15 mouse cellular contexts compared by ENCODE assay signal in genomic region chr17:15677970-15678645, GRCm38 (mm10). TPM values are rescaled to one million over a fixed set of nuclear protein-coding genes. Genes with fewer than 3 reads are reported as not detected.
DNase-seq lines count a peak whose midpoint lies in the region; ATAC-seq and TF ChIP-seq lines count a peak whose summit lies in the region.
"Had no signal": no experiment of that assay in that cellular context is flagged by ENCODE, and none has a peak within 500 bp of the region (broad histone marks: within the 10 kb centered on the region; RNA-seq: fewer than 3 reads in every experiment).

No protein-coding gene starts in this region.

- no peak overlapping the region for H3K9ac ChIP-seq in midbrain, embryonic 16.5 days (ENCODE audit: low read depth, low read length)
- H3K9ac ChIP-seq in midbrain, embryonic 13.5 days (replicated peaks): no peak overlapping the region
- H3K9ac ChIP-seq in liver, postnatal 0 days (replicated peaks): no peak overlapping the region
- H3K9ac ChIP-seq: embryonic facial prominence, embryonic 12.5 days; limb, embryonic 12.5 days; liver, embryonic 15.5 days had no signal

- no peaks in the 10 kb centered on the region for H3K27me3 ChIP-seq in midbrain, embryonic 10.5 days (ENCODE audit: low read depth, poor library complexity, severe bottlenecking)
- no peaks in the 10 kb centered on the region for H3K27me3 ChIP-seq in midbrain, embryonic 16.5 days (ENCODE audit: control insufficient read depth, insufficient read depth, low read depth, low read length)
- H3K27me3 ChIP-seq in midbrain, embryonic 13.5 days: no peaks in the 10 kb centered on the region
- no peaks in the 10 kb centered on the region for H3K27me3 ChIP-seq in liver, postnatal 0 days (ENCODE audit: insufficient read depth, low read length)
- H3K27me3 ChIP-seq: embryonic facial prominence, embryonic 12.5 days; limb, embryonic 12.5 days; liver, embryonic 15.5 days had no signal

- no peaks in the 10 kb centered on the region for H3K36me3 ChIP-seq in midbrain, embryonic 10.5 days
- no peaks in the 10 kb centered on the region for H3K36me3 ChIP-seq in midbrain, embryonic 16.5 days (ENCODE audit: control insufficient read depth, insufficient read depth, low read length)
- no peaks in the 10 kb centered on the region for H3K36me3 ChIP-seq in midbrain, embryonic 13.5 days
- no peaks in the 10 kb centered on the region for H3K36me3 ChIP-seq in liver, postnatal 0 days (replicated peaks; ENCODE audit: insufficient read depth, low read length)
- H3K36me3 ChIP-seq: embryonic facial prominence, embryonic 12.5 days; limb, embryonic 12.5 days; liver, embryonic 15.5 days had no signal

- H3K9me3 ChIP-seq in midbrain, embryonic 10.5 days (replicated peaks): no peaks in the 10 kb centered on the region; the same call in 1 of the 2 replicates
- no peaks in the 10 kb centered on the region for H3K9me3 ChIP-seq in midbrain, embryonic 16.5 days (replicated peaks; ENCODE audit: control insufficient read depth, low read length, poor library complexity, severe bottlenecking)
- H3K9me3 ChIP-seq in midbrain, embryonic 13.5 days: no peaks in the 10 kb centered on the region
- no peaks in the 10 kb centered on the region for H3K9me3 ChIP-seq in liver, postnatal 0 days (ENCODE audit: low read length)
- H3K9me3 ChIP-seq: embryonic facial prominence, embryonic 12.5 days; limb, embryonic 12.5 days; liver, embryonic 15.5 days had no signal

- no peak for ATAC-seq in midbrain, embryonic 16.5 days
- peak; percentile 78 for ATAC-seq in common myeloid progenitor, adult 5-6 weeks (replicated peaks; ENCODE audit: low read depth, poor library complexity, severe bottlenecking)
- no peak for ATAC-seq in midbrain, embryonic 13.5 days
- no peak for ATAC-seq in liver, postnatal 0 days

- peaks cover 38% of the 10 kb centered on the region for H3K4me1 ChIP-seq in midbrain, embryonic 10.5 days
- no peaks in the 10 kb centered on the region for H3K4me1 ChIP-seq in midbrain, embryonic 16.5 days (ENCODE audit: control insufficient read depth, insufficient read depth, low read length)
- H3K4me1 ChIP-seq in midbrain, embryonic 13.5 days (replicated peaks): peaks cover 7% of the 10 kb centered on the region; the same call in 1 of the 2 replicates
- H3K4me1 ChIP-seq in liver, postnatal 0 days (ENCODE audit: insufficient read depth): no peaks in the 10 kb centered on the region
- H3K4me1 ChIP-seq: embryonic facial prominence, embryonic 12.5 days; limb, embryonic 12.5 days; liver, embryonic 15.5 days had no signal

- no peak for TF ChIP-seq CTCF in liver, postnatal 0 days (IDR thresholded peaks at IDR 0.05; ENCODE audit: low read depth)

- H3K4me3 ChIP-seq in midbrain, embryonic 10.5 days: peak overlapping the region; percentile 4; the same call in 1 of the 2 replicates
- H3K4me3 ChIP-seq in midbrain, embryonic 16.5 days (ENCODE audit: low read depth, low read length): no peak overlapping the region
- no peak overlapping the region for H3K4me3 ChIP-seq in midbrain, embryonic 13.5 days (replicated peaks)
- no peak overlapping the region for H3K4me3 ChIP-seq in liver, postnatal 0 days (ENCODE audit: low read depth, low read length)
- H3K4me3 ChIP-seq: embryonic facial prominence, embryonic 12.5 days; heart, adult 2 months; limb, embryonic 12.5 days; liver, embryonic 15.5 days had no signal

- peak; percentile 59 for DNase-seq in midbrain, embryonic 10.5 days (ENCODE audit: low spot score)
- peak; percentile 59 to 80 for DNase-seq in thymus, postnatal 36 days
- no peak for DNase-seq in gastrocnemius, postnatal 10 days
- no peak for DNase-seq in ovary, postnatal 36 days (ENCODE audit: low spot score)
- no peak for DNase-seq in liver, postnatal 0 days
- DNase-seq: cerebellum, adult 9-11 months; heart, adult 2 months; heart, postnatal 4 days; kidney, postnatal 25 days had no signal

- TF ChIP-seq EP300 in liver, postnatal 0 days (IDR thresholded peaks at IDR 0.05; ENCODE audit: low read depth): no peak

- H3K4me2 ChIP-seq in midbrain, embryonic 16.5 days (ENCODE audit: low read length): no peak overlapping the region
- H3K4me2 ChIP-seq in midbrain, embryonic 13.5 days (replicated peaks): no peak overlapping the region
- no peak overlapping the region for H3K4me2 ChIP-seq in liver, postnatal 0 days (ENCODE audit: low read depth, low read length)
- H3K4me2 ChIP-seq: embryonic facial prominence, embryonic 12.5 days; limb, embryonic 12.5 days; liver, embryonic 15.5 days had no signal

- WGBS in midbrain, embryonic 10.5 days: 8% methylated on average over 6 of the region's 6 CpGs
- WGBS in midbrain, embryonic 16.5 days: 6% methylated on average over 6 of the region's 6 CpGs
- WGBS in midbrain, embryonic 13.5 days: 5% methylated on average over 6 of the region's 6 CpGs
- WGBS in liver, postnatal 0 days (ENCODE audit: insufficient replicate concordance): 17% methylated on average over 6 of the region's 6 CpGs

- peak overlapping the region; percentile 77 for H3K27ac ChIP-seq in midbrain, embryonic 10.5 days (replicated peaks)
- no peak overlapping the region for H3K27ac ChIP-seq in midbrain, embryonic 16.5 days (ENCODE audit: low read length)
- H3K27ac ChIP-seq in midbrain, embryonic 13.5 days: peak overlapping the region; percentile 51; the same call in 1 of the 2 replicates
- H3K27ac ChIP-seq in liver, postnatal 0 days (ENCODE audit: low read depth): no peak overlapping the region
- H3K27ac ChIP-seq: embryonic facial prominence, embryonic 12.5 days; heart, adult 2 months; limb, embryonic 12.5 days; liver, embryonic 15.5 days had no signal

RNA-seq across cellular contexts. Expression of gene Chd1, which starts 26.7 kb away (rescaled TPM):
- 36.3 and 39.0 TPM in 2 replicates for polyA plus RNA-seq in midbrain, embryonic 10.5 days (2016; fragmentation: Nextera tagmentation; extraction: Ambion mirVana)
- polyA plus RNA-seq in midbrain, embryonic 16.5 days (2015; fragmentation: Nextera tagmentation; extraction: Ambion mirVana): 14.5 and 16.3 TPM in 2 replicates
- total RNA-seq in common myeloid progenitor, adult 5-6 weeks (2017): 75.5 and 100 TPM in 2 replicates
- polyA plus RNA-seq in midbrain, embryonic 13.5 days (2015; fragmentation: Nextera tagmentation; extraction: Ambion mirVana): 21.2 and 26.0 TPM in 2 replicates
- 10 to 100 TPM; 16.2 to 21.9 TPM for total RNA-seq in gastrocnemius, postnatal 10 days (2021)
- 10.7 and 12.5 TPM in 2 replicates for polyA plus RNA-seq in liver, postnatal 0 days (2015; fragmentation: Nextera tagmentation; extraction: Ambion mirVana)

Comparison
In these comparisons a context has a peak if more than half of its experiments do, and no peak if none do; other contexts are left out.
1. H3K27ac ChIP-seq: peak in midbrain, embryonic 10.5 days (single experiment) and midbrain, embryonic 13.5 days (single experiment); none in midbrain, embryonic 16.5 days (single experiment) and liver, postnatal 0 days (single experiment).
2. DNase-seq: peak in midbrain, embryonic 10.5 days (single experiment) and thymus, postnatal 36 days (2 of 2); none in gastrocnemius, postnatal 10 days (single experiment), ovary, postnatal 36 days (single experiment) and liver, postnatal 0 days (single experiment).